Mouse (Mus musculus) forebrain, embryonic 11.5 days (tissue): ENCODE measurements at regions not wholly inside any gene's neighbourhood (a gene's known extent, or its start where the extent isn't known, plus 50 kb on each side); places are given as distances from the start of the nearest gene placed in this dataset.

ENCODE experiments used
- ATAC-seq: fragments of 200-750 bp; cut with Nextera tagmentation; replicated peaks from 2 replicates; pipeline ENCODE4 v1.8.0; 2017; ENCODE audit warnings: moderate TSS enrichment; ENCODE audit not compliant: low FRiP score
- DNase-seq: peaks from one replicate; pipeline ENCODE4 v3.0.0-alpha.2; 2017; ENCODE audit warnings: low spot score
- H3K27ac ChIP-seq: fragments of 300-500 bp; sonication (generic); 2 replicates; pipeline ENCODE4 v1.5.1; 2014; ENCODE audit warnings: low read depth, low read length
- H3K27me3 ChIP-seq: fragments of 300-500 bp; sonication (generic); 2 replicates; pipeline ENCODE4 v1.6.1; 2014; ENCODE audit warnings: mild to moderate bottlenecking, low read length, mixed read lengths; ENCODE audit not compliant: control insufficient read depth, insufficient read depth
- H3K36me3 ChIP-seq: fragments of 300-500 bp; sonication (generic); 2 replicates; pipeline ENCODE4 v1.6.1; 2014; ENCODE audit warnings: mild to moderate bottlenecking, low read length, moderate library complexity, mixed read lengths; ENCODE audit not compliant: control insufficient read depth, insufficient read depth
- H3K4me1 ChIP-seq: fragments of 300-500 bp; sonication (generic); replicated peaks from 2 replicates; pipeline ENCODE4 v1.6.1; 2014; ENCODE audit warnings: low read length, mixed read lengths; ENCODE audit not compliant: control insufficient read depth, insufficient read depth
- H3K4me2 ChIP-seq: fragments of 300-500 bp; sonication (generic); 2 replicates; pipeline ENCODE4 v1.6.1; 2014; ENCODE audit warnings: low read depth, mild to moderate bottlenecking, low read length, moderate library complexity, mixed read lengths; ENCODE audit not compliant: severe bottlenecking
- H3K4me3 ChIP-seq: fragments of 300-500 bp; sonication (generic); 2 replicates; pipeline ENCODE4 v1.5.1; 2014; ENCODE audit warnings: low read depth, low read length
- H3K9ac ChIP-seq: fragments of 300-500 bp; sonication (generic); 2 replicates; pipeline ENCODE4 v1.6.1; 2014; ENCODE audit warnings: low read length
- H3K9me3 ChIP-seq: fragments of 300-500 bp; sonication (generic); 2 replicates; pipeline ENCODE4 v1.6.1; 2016; ENCODE audit warnings: low read length, mixed read lengths; ENCODE audit not compliant: control insufficient read depth
- WGBS: fragments of 180-500 bp; shearing (Covaris S2); extraction: QIAGEN DNeasy Blood & Tissue Kit; methylation state at CpG from one replicate; pipeline ENCODE4 v1.1.7; 2014; 5-methylcytosine and 5-hydroxymethylcytosine counted together

- Histone ChIP-seq H3K9ac (no peak overlapping the region), H3K4me1 (no peaks in the 10 kb centered on the region), H3K4me2 (no peak overlapping the region), H3K36me3 (no peaks in the 10 kb centered on the region), H3K9me3 (no peaks in the 10 kb centered on the region), H3K27me3 (no peaks in the 10 kb centered on the region), H3K4me3 (no peak overlapping the region), H3K27ac (no peak overlapping the region)
- ATAC-seq, result no peak
- DNase-seq, result no peak
- 87% methylated on average over 4 of the region's 4 CpGs for WGBS
These were observed 1211.5 kb upstream of the A1bg start for GRCm38 (mm10) chr15:62134308-62134707.

DNA sequence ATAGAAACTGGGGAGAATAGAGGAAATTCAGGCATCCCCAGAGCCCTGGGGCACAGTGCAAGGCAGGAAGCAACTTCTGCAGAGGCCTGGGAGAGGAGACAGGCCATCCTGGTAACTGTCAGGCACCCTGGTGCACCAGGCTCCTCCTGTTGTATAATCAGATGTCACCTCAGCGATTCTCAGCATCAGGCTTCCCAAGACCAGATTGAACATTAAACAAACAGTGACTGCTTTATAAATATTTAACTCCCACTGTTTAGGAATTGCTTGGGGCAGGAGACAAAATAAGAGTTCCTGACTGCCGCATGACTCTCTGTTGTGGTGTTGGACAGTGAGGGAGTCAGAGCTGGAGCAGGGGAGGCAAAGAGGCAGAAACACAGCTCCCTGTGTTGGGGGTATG, 1210.1 kb upstream of the A1bg start:
- no peak for DNase-seq
- Histone ChIP-seq H3K4me1 (no peaks in the 10 kb centered on the region), H3K4me2 (no peak overlapping the region), H3K9ac (no peak overlapping the region), H3K4me3 (no peak overlapping the region), H3K27ac (no peak overlapping the region), H3K27me3 (no peaks in the 10 kb centered on the region), H3K9me3 (no peaks in the 10 kb centered on the region), H3K36me3 (no peaks in the 10 kb centered on the region)
- ATAC-seq, result no peak
- 76% methylated on average over 2 of the region's 2 CpGs for WGBS

GRCm38 (mm10) chr15:62131686-62132085, 1208.9 kb upstream of the A1bg start:
- ATAC-seq, result no peak

DNA sequence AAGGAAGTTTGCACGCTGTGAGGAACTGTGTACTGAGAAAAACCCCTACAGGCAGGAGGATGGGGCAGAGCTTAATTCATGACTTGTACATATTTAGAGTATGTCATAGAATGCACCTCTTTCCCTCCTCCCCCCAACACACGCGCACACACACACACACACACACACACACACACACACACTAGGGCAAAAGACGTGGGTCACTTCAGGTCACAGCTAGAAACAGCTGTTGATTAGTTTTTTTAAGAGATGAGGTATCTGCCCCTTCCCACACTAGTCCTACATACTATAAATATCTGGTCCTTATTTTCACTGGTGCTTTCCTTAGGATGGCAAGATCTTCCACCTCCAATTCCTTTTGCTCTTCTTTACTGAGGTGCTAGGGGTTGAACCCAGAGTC, 1207.7 kb upstream of the A1bg start:
- Histone ChIP-seq H3K27me3 (no peaks in the 10 kb centered on the region), H3K4me1 (0 out of 2 replicates have a peak, but pooled peaks cover 3% of the 10 kb centered on the region), H3K27ac (no peak overlapping the region), H3K9ac (no peak overlapping the region), H3K36me3 (no peaks in the 10 kb centered on the region), H3K9me3 (no peaks in the 10 kb centered on the region), H3K4me3 (no peak overlapping the region), H3K4me2 (no peak overlapping the region)
- DNase-seq (no peak), ATAC-seq (no peak)
- WGBS, result 85% methylated on average over 4 of the region's 4 CpGs

More at GRCm38 (mm10) chr15:62131686-62132085, 1208.9 kb upstream of the A1bg start:
- H3K27ac ChIP-seq, result no peak overlapping the region
- H3K9me3 ChIP-seq, result no peaks in the 10 kb centered on the region
- no peaks in the 10 kb centered on the region for H3K27me3 ChIP-seq
- DNase-seq, result no peak
- H3K4me1 ChIP-seq, result 0 out of 2 replicates have a peak, but pooled peaks cover 3% of the 10 kb centered on the region
- WGBS, result 35% methylated on average over 3 of the region's 3 CpGs
- no peak overlapping the region for H3K9ac ChIP-seq
- no peaks in the 10 kb centered on the region for H3K36me3 ChIP-seq
- no peak overlapping the region for H3K4me3 ChIP-seq
- H3K4me2 ChIP-seq, result no peak overlapping the region

DNA sequence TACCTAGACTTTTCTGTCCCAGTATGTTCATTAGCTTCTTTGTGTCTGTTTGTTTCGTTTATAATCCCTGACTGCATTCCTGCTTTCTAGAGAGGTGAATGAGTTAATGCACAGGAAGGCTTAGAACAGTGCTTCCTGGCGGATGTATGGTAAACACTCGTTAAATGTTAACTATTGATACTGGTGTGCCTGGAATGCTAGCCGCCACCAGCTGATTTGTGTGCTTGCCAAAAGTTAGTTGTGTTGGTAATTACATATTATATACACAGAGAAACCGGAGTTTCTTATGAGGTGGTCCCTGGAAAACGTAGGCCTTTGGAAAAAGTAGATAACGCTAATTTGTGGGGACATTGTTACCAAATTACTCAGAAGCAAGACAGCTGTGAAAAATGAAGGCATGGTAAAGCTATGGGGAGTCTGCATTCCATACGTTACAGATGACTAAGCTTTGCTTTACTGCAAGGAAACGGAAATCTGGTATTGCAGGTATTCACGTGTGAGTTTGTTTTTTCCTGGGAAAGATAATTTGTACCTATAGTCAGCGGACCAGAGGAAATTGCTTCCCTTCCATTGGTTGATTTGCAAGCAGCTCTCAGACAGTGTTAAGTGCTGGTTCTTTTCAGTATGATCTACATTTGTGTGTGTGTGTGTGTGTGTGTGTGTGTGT, 1205.9 kb upstream of the A1bg start:
- H3K4me2 ChIP-seq, result no peak overlapping the region
- H3K9me3 ChIP-seq, result no peaks in the 10 kb centered on the region
- no peak for ATAC-seq
- 48% methylated on average over 11 of the region's 11 CpGs for WGBS
- H3K36me3 ChIP-seq, result no peaks in the 10 kb centered on the region
- H3K27ac ChIP-seq, result no peak overlapping the region
- H3K9ac ChIP-seq, result no peak overlapping the region
- no peak for DNase-seq
- H3K27me3 ChIP-seq, result no peaks in the 10 kb centered on the region
- H3K4me3 ChIP-seq, result no peak overlapping the region
- H3K4me1 ChIP-seq, result 0 out of 2 replicates have a peak, but pooled peaks cover 3% of the 10 kb centered on the region

GRCm38 (mm10) chr15:62127602-62128158, 1204.9 kb upstream of the A1bg start:
- H3K4me2 ChIP-seq, result no peak overlapping the region
- no peaks in the 10 kb centered on the region for H3K36me3 ChIP-seq
- 23% methylated on average over 11 of the region's 11 CpGs for WGBS
- no peaks in the 10 kb centered on the region for H3K9me3 ChIP-seq
- H3K4me1 ChIP-seq, result 0 out of 2 replicates have a peak, but pooled peaks cover 3% of the 10 kb centered on the region
- H3K4me3 ChIP-seq, result no peak overlapping the region
- DNase-seq (no peak), ATAC-seq (peak; percentile 62)
- H3K9ac ChIP-seq, result no peak overlapping the region
- no peaks in the 10 kb centered on the region for H3K27me3 ChIP-seq
- H3K27ac ChIP-seq, result no peak overlapping the region

DNA sequence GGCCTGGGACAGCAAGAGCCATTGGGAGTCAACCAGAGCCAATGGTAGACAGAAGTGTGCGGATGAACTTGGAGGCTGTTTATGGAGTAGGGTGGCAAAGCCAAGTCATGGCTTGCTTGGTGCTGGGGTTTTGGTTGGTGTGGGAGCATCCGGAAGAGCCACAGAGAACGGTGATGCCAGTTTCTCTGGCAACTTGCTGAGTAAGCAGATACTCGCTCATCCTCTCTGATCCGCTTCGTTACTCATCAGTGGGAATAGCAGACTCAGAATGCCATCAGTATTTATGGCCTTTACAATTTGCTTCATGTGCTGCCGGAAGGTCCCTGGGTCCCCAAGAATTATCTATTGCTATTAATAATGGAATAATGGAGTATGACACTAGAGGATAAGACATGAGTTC, 1202.9 kb upstream of the A1bg start:
- no peak overlapping the region for H3K9ac ChIP-seq
- H3K4me1 ChIP-seq, result 0 out of 2 replicates have a peak, but pooled peaks cover 3% of the 10 kb centered on the region
- H3K9me3 ChIP-seq, result no peaks in the 10 kb centered on the region
- H3K27ac ChIP-seq, result no peak overlapping the region
- ATAC-seq, result no peak
- no peak for DNase-seq
- H3K4me2 ChIP-seq, result no peak overlapping the region
- 97% methylated on average over 7 of the region's 7 CpGs for WGBS
- no peaks in the 10 kb centered on the region for H3K36me3 ChIP-seq
- no peak overlapping the region for H3K4me3 ChIP-seq
- no peaks in the 10 kb centered on the region for H3K27me3 ChIP-seq

DNA sequence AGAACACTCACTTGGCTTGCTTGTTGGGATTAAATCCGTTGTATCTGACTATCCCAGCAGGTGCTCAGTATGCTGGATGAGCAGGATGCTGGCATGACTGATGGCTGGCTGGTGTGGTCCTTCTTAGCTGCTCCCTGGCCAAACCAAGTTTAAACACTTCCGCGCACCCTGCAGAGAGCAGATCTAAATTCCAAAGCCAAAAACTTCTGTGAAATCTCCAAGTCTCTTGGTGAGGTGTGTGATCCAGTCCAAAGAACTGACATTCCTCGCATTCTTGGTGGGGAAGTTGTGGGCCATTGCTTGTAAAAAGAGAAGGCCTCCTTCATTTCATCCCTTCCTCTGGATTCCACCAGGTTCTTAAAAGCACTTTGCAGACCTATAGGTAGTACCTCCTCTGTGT, 1200.9 kb upstream of the A1bg start:
- 0 out of 2 replicates have a peak, but pooled peaks cover 3% of the 10 kb centered on the region for H3K4me1 ChIP-seq
- H3K27me3 ChIP-seq, result no peaks in the 10 kb centered on the region
- H3K4me2 ChIP-seq, result no peak overlapping the region
- ATAC-seq, result no peak
- H3K9ac ChIP-seq, result no peak overlapping the region
- H3K9me3 ChIP-seq, result no peaks in the 10 kb centered on the region
- H3K27ac ChIP-seq, result no peak overlapping the region
- no peaks in the 10 kb centered on the region for H3K36me3 ChIP-seq
- 82% methylated on average over 4 of the region's 4 CpGs for WGBS
- no peak overlapping the region for H3K4me3 ChIP-seq
- no peak for DNase-seq
